Mouse (Mus musculus) spleen, adult 2 months (tissue): Measurements from ENCODE around the gene Gnptab.

Experiments
- CTCF ChIP-seq: fragments of 200-500 bp; IDR thresholded peaks from 2 replicates; pipeline ENCODE4 v1.5.1; 2011; ENCODE audit warnings: mild to moderate bottlenecking, inconsistent platforms; ENCODE audit not compliant: insufficient read depth, insufficient read length, insufficient replicate concordance; ENCODE audit errors: extremely low read depth
- POLR2A ChIP-seq: fragments of 200-500 bp; IDR thresholded peaks from 2 replicates; pipeline ENCODE4 v1.6.1; 2011; ENCODE audit warnings: low read depth, low read length, inconsistent platforms

DNA sequence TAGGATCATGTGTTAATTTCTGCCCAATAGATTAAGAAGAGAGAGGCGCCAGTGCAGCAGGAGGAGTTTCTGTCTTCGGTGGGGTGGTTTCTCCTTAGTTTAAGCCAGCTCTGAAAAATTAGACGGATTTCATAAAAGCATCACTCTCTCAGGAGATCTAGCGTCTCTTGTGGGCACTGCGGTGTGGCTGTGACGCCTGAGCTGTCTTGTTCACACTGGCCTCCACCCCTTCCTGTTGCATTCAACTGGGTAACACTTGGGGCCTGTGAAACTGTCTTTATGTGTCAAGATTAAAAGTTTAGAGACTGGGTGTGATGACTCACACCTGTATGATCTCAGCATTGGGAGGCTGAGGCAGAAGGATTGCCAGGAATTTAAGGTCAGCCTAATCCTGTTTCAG lies 49.1 kb downstream of the Gnptab start:
- TF ChIP-seq CTCF (no peak), POLR2A (no peak)
